Mouse (Mus musculus) E14TG2a.4 (cell line): ENCODE results near the gene Ttc39b.

Experiments used
- CTCF ChIP-seq: conservative IDR thresholded peaks from 2 replicates; pipeline ENCODE4 v1.5.1; 2014; ENCODE audit warnings: low read length
- POU5F1 ChIP-seq: IDR thresholded peaks from 2 replicates; pipeline ENCODE4 v1.6.1; 2014; ENCODE audit warnings: low read length, borderline replicate concordance

DNA sequence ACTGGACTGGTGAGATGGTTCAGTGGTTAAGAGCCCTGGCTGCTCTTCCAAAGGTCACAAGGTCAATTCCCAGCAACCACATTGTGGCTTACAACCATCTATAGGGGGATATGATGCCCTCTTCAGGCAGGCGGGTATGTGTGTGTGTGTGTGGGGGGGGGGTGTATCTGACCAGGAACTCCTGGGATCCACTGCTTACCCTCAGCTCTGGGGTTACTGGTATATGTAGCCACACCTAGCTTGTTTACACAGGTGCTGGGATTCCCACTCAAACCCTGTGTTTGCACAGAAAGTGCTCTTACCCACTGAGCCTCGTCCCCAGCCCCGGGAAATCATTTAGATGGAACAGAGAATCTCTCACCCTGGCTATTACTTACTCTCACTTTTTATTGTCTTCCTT is 13.7 kb upstream of the Ttc39b start:
- TF ChIP-seq CTCF (no peak), POU5F1 (no peak)
